Mouse (Mus musculus) forebrain, embryonic 12.5 days (tissue): Measurements from ENCODE around the gene 1700025G04Rik. TPM values are rescaled to one million over a fixed set of nuclear protein-coding genes. Genes with fewer than 3 reads are reported as not detected.
"Not testable (repeated sequence)": the region's sequence is repeated elsewhere in the genome, so short reads cannot be mapped to it uniquely, and the experiment has no call there.

ENCODE experiments used
- ATAC-seq: fragments of 200-750 bp; cut with Nextera tagmentation; 2 replicates; pipeline ENCODE4 v1.8.0; 2017; ENCODE audit warnings: moderate TSS enrichment; ENCODE audit not compliant: low FRiP score
- H3K27ac ChIP-seq: fragments of 300-500 bp; sonication (generic); 2 replicates; pipeline ENCODE4 v1.5.1; 2016; ENCODE audit warnings: mild to moderate bottlenecking
- H3K27me3 ChIP-seq: fragments of 300-500 bp; sonication (generic); 2 replicates; pipeline ENCODE4 v1.6.1; 2016; ENCODE audit warnings: mild to moderate bottlenecking
- H3K36me3 ChIP-seq: fragments of 300-500 bp; sonication (generic); replicated peaks from 2 replicates; pipeline ENCODE4 v1.6.1; 2016; ENCODE audit warnings: mild to moderate bottlenecking
- H3K4me1 ChIP-seq: fragments of 300-500 bp; sonication (generic); 2 replicates; pipeline ENCODE4 v1.6.1; 2016
- H3K4me2 ChIP-seq: fragments of 300-500 bp; sonication (generic); 2 replicates; pipeline ENCODE4 v1.6.1; 2016; ENCODE audit warnings: mild to moderate bottlenecking, moderate library complexity
- H3K4me3 ChIP-seq: fragments of 300-500 bp; sonication (generic); replicated peaks from 2 replicates; pipeline ENCODE4 v1.5.1; 2016; ENCODE audit warnings: mild to moderate bottlenecking
- H3K9ac ChIP-seq: fragments of 300-500 bp; sonication (generic); 2 replicates; pipeline ENCODE4 v1.6.1; 2016; ENCODE audit warnings: mild to moderate bottlenecking
- H3K9me3 ChIP-seq: fragments of 300-500 bp; sonication (generic); 2 replicates; pipeline ENCODE4 v1.6.1; 2016
- WGBS: fragments of 180-500 bp; shearing (Covaris S2); methylation state at CpG from one replicate; pipeline ENCODE4 v1.1.7; 2016; 5-methylcytosine and 5-hydroxymethylcytosine counted together
- polyA plus RNA-seq: library from polyadenylated mRNA; unstranded; fragments of >200 nt; fragmentation: Nextera tagmentation; extraction: Ambion mirVana; gene quantifications from 2 replicates; pipeline ENCODE4 v1.2.1, GENCODE M21; 2016

The 1700025G04Rik gene
- polyA plus RNA-seq, 1 experiment from 2014 or later = 36.4 TPM

GRCm38 (mm10) chr1:151849993-151850608, 239.8 kb downstream of the 1700025G04Rik start:
- Histone ChIP-seq H3K9me3 (no peaks in the 10 kb centered on the region), H3K4me3 (no peak overlapping the region), H3K4me1 (peaks cover 6% of the 10 kb centered on the region), H3K27ac (no peak overlapping the region), H3K9ac (no peak overlapping the region), H3K4me2 (no peak overlapping the region), H3K36me3 (no peaks in the 10 kb centered on the region), H3K27me3 (no peaks in the 10 kb centered on the region)
- WGBS = 86% methylated on average over 16 of the region's 16 CpGs
- no peak for ATAC-seq

- 94% methylated on average over 2 of the region's 2 CpGs for WGBS
- Histone ChIP-seq H3K4me1 (peaks cover 6% of the 10 kb centered on the region), H3K27ac (no peak overlapping the region), H3K36me3 (no peaks in the 10 kb centered on the region), H3K27me3 (no peaks in the 10 kb centered on the region), H3K4me3 (no peak overlapping the region), H3K9ac (no peak overlapping the region), H3K9me3 (no peaks in the 10 kb centered on the region), H3K4me2 (no peak overlapping the region)
- no peak for ATAC-seq
These were observed 241.6 kb downstream of the 1700025G04Rik start for GRCm38 (mm10) chr1:151848286-151848685.

- Histone ChIP-seq H3K27ac (no peak overlapping the region), H3K36me3 (no peaks in the 10 kb centered on the region), H3K4me3 (no peak overlapping the region), H3K9me3 (no peaks in the 10 kb centered on the region), H3K27me3 (no peaks in the 10 kb centered on the region), H3K9ac (no peak overlapping the region), H3K4me2 (no peak overlapping the region), H3K4me1 (0 out of 2 replicates have a peak, but pooled peaks cover 3% of the 10 kb centered on the region)
- ATAC-seq = no peak
- WGBS = 67% methylated on average over 19 of the region's 19 CpGs
These were observed 243.8 kb downstream of the 1700025G04Rik start for GRCm38 (mm10) chr1:151845926-151846782.

- Histone ChIP-seq H3K4me3 (no peak overlapping the region), H3K36me3 (no peaks in the 10 kb centered on the region), H3K4me2 (no peak overlapping the region), H3K27me3 (no peaks in the 10 kb centered on the region), H3K4me1 (0 out of 2 replicates have a peak, but pooled peaks cover 3% of the 10 kb centered on the region), H3K9ac (no peak overlapping the region), H3K27ac (no peak overlapping the region), H3K9me3 (no peaks in the 10 kb centered on the region)
- ATAC-seq = no peak
- 66% methylated on average over 17 of the region's 17 CpGs for WGBS
These were observed 244.6 kb downstream of the 1700025G04Rik start for GRCm38 (mm10) chr1:151845252-151845832.

- WGBS = 94% methylated on average over 1 of the region's 1 CpGs
- H3K36me3 ChIP-seq, H3K4me2 ChIP-seq, H3K4me1 ChIP-seq, H3K27ac ChIP-seq, H3K4me3 ChIP-seq, ATAC-seq, H3K9ac ChIP-seq, H3K27me3 ChIP-seq, H3K9me3 ChIP-seq: not testable (repeated sequence)
These were observed 249.6 kb downstream of the 1700025G04Rik start for GRCm38 (mm10) chr1:151840345-151840744.

DNA sequence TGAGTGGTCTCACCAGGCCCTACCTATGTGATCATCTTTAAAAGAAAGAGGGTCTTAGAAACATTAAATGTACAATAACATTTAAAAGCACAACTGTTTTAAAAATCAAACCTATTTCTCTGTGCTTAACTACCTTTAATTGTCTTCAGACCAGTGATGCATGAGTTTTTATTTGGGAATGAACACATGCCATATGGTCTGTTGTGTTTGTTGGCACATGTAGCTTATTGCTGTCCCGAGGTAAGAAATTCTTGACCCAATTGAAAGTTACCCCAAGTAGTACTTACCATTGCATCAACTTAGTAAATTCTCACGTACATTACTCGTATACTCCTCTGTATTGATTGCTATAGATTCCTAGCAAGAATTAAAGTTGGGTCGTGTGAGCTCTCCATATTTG, 254.7 kb downstream of the 1700025G04Rik start:
- H3K4me3 ChIP-seq = no peak overlapping the region
- H3K27me3 ChIP-seq = no peaks in the 10 kb centered on the region
- H3K36me3 ChIP-seq = no peaks in the 10 kb centered on the region
- peaks cover 12% of the 10 kb centered on the region for H3K9me3 ChIP-seq
- H3K4me2 ChIP-seq = no peak overlapping the region
- ATAC-seq = no peak
- WGBS = 92% methylated on average over 4 of the region's 4 CpGs
- no peaks in the 10 kb centered on the region for H3K4me1 ChIP-seq
- no peak overlapping the region for H3K27ac ChIP-seq
- no peak overlapping the region for H3K9ac ChIP-seq

GRCm38 (mm10) chr1:151831791-151832190, 258.1 kb downstream of the 1700025G04Rik start:
- WGBS = 86% methylated on average over 3 of the region's 3 CpGs
- no peak overlapping the region for H3K9ac ChIP-seq
- peaks cover 12% of the 10 kb centered on the region for H3K9me3 ChIP-seq
- no peaks in the 10 kb centered on the region for H3K4me1 ChIP-seq
- H3K4me3 ChIP-seq = no peak overlapping the region
- no peak overlapping the region for H3K27ac ChIP-seq
- no peaks in the 10 kb centered on the region for H3K36me3 ChIP-seq
- ATAC-seq = no peak
- H3K4me2 ChIP-seq = no peak overlapping the region
- H3K27me3 ChIP-seq = no peaks in the 10 kb centered on the region

DNA sequence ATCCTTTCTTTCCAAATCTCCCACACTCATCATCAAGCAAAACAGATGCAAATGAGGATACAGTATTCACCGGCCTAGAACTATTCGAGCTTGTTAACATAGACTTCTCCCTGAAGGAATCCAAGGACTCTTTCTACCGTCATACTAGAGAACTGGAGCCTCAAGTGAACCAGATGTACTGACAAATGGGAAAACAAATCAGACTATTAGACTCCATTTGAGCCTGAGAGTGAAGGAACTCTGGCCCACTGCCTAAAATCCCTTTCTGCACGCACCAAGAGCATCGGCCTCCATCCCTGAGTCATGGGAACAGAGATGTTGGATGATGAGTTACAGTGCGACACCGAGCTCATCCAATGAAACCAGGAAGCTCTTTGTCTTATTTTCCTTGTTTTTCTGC, 264.9 kb downstream of the 1700025G04Rik start:
- Histone ChIP-seq H3K4me3 (no peak overlapping the region), H3K4me2 (no peak overlapping the region), H3K27me3 (no peaks in the 10 kb centered on the region), H3K4me1 (no peaks in the 10 kb centered on the region), H3K9ac (no peak overlapping the region), H3K36me3 (no peaks in the 10 kb centered on the region), H3K27ac (no peak overlapping the region), H3K9me3 (no peaks in the 10 kb centered on the region)
- 86% methylated on average over 7 of the region's 7 CpGs for WGBS
- no peak for ATAC-seq

DNA sequence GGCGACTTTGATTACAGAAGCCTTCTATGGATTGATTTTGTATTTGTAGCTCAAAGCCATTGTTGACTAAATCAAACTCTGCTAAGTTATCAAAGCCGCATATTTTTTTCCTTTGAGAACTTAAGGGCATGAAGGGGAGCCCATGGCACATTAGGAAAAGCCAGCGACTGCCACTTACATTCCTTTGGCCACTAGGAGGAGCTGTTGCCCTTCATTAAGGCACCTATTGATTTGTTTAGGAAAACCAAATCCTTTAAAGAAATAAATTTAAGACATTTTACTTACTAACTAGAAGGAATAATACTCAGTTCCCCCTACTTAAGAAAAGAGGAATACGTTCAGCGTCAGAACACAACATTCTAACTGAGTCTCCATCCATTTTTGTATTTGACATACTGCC, 269.5 kb downstream of the 1700025G04Rik start:
- peaks cover 12% of the 10 kb centered on the region for H3K36me3 ChIP-seq
- H3K27me3 ChIP-seq = no peaks in the 10 kb centered on the region
- H3K4me2 ChIP-seq = no peak overlapping the region
- no peak overlapping the region for H3K27ac ChIP-seq
- ATAC-seq = no peak
- H3K4me1 ChIP-seq = no peaks in the 10 kb centered on the region
- H3K9ac ChIP-seq = no peak overlapping the region
- WGBS = 23% methylated on average over 5 of the region's 5 CpGs
- no peak overlapping the region for H3K4me3 ChIP-seq
- no peaks in the 10 kb centered on the region for H3K9me3 ChIP-seq

GRCm38 (mm10) chr1:151819190-151819589, 270.7 kb downstream of the 1700025G04Rik start:
- H3K27ac ChIP-seq = no peak overlapping the region
- 90% methylated on average over 7 of the region's 7 CpGs for WGBS
- H3K9ac ChIP-seq = no peak overlapping the region
- no peak overlapping the region for H3K4me2 ChIP-seq
- H3K4me1 ChIP-seq = no peaks in the 10 kb centered on the region
- no peaks in the 10 kb centered on the region for H3K9me3 ChIP-seq
- H3K27me3 ChIP-seq = no peaks in the 10 kb centered on the region
- no peak overlapping the region for H3K4me3 ChIP-seq
- ATAC-seq = no peak
- H3K36me3 ChIP-seq = peaks cover 12% of the 10 kb centered on the region

DNA sequence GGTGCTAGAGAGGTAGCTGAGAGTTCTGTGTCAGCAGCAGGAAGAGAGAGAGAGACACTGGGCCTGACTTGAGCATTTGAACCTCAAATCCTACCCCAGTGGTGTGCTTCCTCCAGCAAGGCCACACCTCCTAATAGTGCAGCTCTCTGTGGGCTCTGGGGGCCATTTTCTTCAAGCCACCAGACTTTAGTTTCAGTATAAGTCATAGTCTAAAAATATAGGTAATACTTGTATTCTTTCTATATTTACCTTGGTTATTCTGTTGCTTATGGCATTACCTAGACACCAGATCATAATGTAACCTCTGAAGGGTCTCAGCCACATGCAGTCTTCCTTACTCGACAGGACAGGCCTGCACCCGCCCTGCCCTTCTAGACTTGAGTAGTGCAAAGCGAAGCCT, 273.9 kb downstream of the 1700025G04Rik start:
- Histone ChIP-seq H3K9ac (no peak overlapping the region), H3K27ac (no peak overlapping the region), H3K4me3 (no peak overlapping the region), H3K27me3 (no peaks in the 10 kb centered on the region), H3K9me3 (no peaks in the 10 kb centered on the region), H3K36me3 (peaks cover 18% of the 10 kb centered on the region), H3K4me2 (no peak overlapping the region), H3K4me1 (0 out of 2 replicates have a peak, but pooled peaks cover 5% of the 10 kb centered on the region)
- ATAC-seq = no peak
- WGBS = 89% methylated on average over 3 of the region's 3 CpGs

- 75% methylated on average over 13 of the region's 13 CpGs for WGBS
- Histone ChIP-seq H3K27me3 (no peaks in the 10 kb centered on the region), H3K9me3 (no peaks in the 10 kb centered on the region), H3K4me1 (peaks cover 5% of the 10 kb centered on the region; the same call in 1 of the 2 replicates), H3K27ac (no peak overlapping the region), H3K9ac (no peak overlapping the region), H3K36me3 (peaks cover 25% of the 10 kb centered on the region), H3K4me2 (no peak overlapping the region), H3K4me3 (no peak overlapping the region)
- ATAC-seq = 0 out of 2 replicates have a peak, but pooled peaks have one; percentile 11
These were observed 277.8 kb downstream of the 1700025G04Rik start for GRCm38 (mm10) chr1:151812004-151812712.
